Mouse (Mus musculus) kidney, embryonic 16.5 days (tissue): Measurements from ENCODE around the gene Fezf1. TPM values are rescaled to one million over a fixed set of nuclear protein-coding genes. Genes with fewer than 3 reads are reported as not detected.
A peak's percentile ranks its signal among the peaks of the same experiment; 100 is the strongest.

Experiments
- ATAC-seq: fragments of 200-750 bp; cut with Nextera tagmentation; 2 replicates; pipeline ENCODE4 v1.8.0; 2017; ENCODE audit warnings: moderate TSS enrichment; ENCODE audit not compliant: low FRiP score, low TSS enrichment
- H3K27ac ChIP-seq: fragments of 300-500 bp; sonication (generic); 2 replicates; pipeline ENCODE4 v1.5.1; 2014; ENCODE audit warnings: low read length
- H3K27me3 ChIP-seq: fragments of 300-500 bp; sonication (generic); 2 replicates; pipeline ENCODE4 v1.6.1; 2014; ENCODE audit warnings: low read length, control low read depth, mixed read lengths; ENCODE audit not compliant: insufficient read depth
- H3K36me3 ChIP-seq: fragments of 300-500 bp; sonication (generic); 2 replicates; pipeline ENCODE4 v1.6.1; 2014; ENCODE audit warnings: low read length, control low read depth, mixed read lengths; ENCODE audit not compliant: insufficient read depth
- H3K4me1 ChIP-seq: fragments of 300-500 bp; sonication (generic); 2 replicates; pipeline ENCODE4 v1.6.1; 2014; ENCODE audit warnings: low read length, control low read depth, mixed read lengths; ENCODE audit not compliant: insufficient read depth
- H3K4me2 ChIP-seq: fragments of 300-500 bp; sonication (generic); replicated peaks from 2 replicates; pipeline ENCODE4 v1.6.1; 2014; ENCODE audit warnings: low read depth, low read length
- H3K4me3 ChIP-seq: fragments of 300-500 bp; sonication (generic); 2 replicates; pipeline ENCODE4 v1.5.1; 2014; ENCODE audit warnings: mild to moderate bottlenecking, low read length
- H3K9ac ChIP-seq: fragments of 300-500 bp; sonication (generic); replicated peaks from 2 replicates; pipeline ENCODE4 v1.6.1; 2014; ENCODE audit warnings: low read length
- H3K9me3 ChIP-seq: fragments of 300-500 bp; sonication (generic); 2 replicates; pipeline ENCODE4 v1.6.1; 2016; ENCODE audit warnings: low read length, control low read depth
- WGBS: fragments of 180-500 bp; shearing (Covaris S2); extraction: QIAGEN DNeasy Blood & Tissue Kit; methylation state at CpG from one replicate; pipeline ENCODE4 v1.1.7; 2014; 5-methylcytosine and 5-hydroxymethylcytosine counted together
- polyA plus RNA-seq: library from polyadenylated mRNA; unstranded; fragments of >200 nt; fragmentation: Nextera tagmentation; extraction: Ambion mirVana; gene quantifications from 2 replicates; pipeline ENCODE4 v1.2.1, GENCODE M21; 2015

Gene Fezf1
- polyA plus RNA-seq, result not detected in 2 replicates

GRCm38 (mm10) chr6:23248313-23249052 lies at the start of gene Fezf1:
Gene Fezf1 (minus strand): TSS chr6:23248362.
- H3K27ac ChIP-seq, result no peak within 1 kb of the TSS
- H3K27me3 ChIP-seq, result peaks cover 89% of the 10 kb centered on the region
- peaks cover 19% of the 10 kb centered on the region; the same call in 1 of the 2 replicates for H3K4me1 ChIP-seq
- H3K9ac ChIP-seq, result no peak within 1 kb of the TSS
- peak within 1 kb of the TSS; percentile 62 for H3K4me2 ChIP-seq
- H3K9me3 ChIP-seq, result no peaks in the 10 kb centered on the region
- no peaks in the 10 kb centered on the region for H3K36me3 ChIP-seq
- no peak for ATAC-seq
- H3K4me3 ChIP-seq, result peak within 1 kb of the TSS; percentile 42
- under 1% methylated on average over 31 of the region's 31 CpGs for WGBS

DNA sequence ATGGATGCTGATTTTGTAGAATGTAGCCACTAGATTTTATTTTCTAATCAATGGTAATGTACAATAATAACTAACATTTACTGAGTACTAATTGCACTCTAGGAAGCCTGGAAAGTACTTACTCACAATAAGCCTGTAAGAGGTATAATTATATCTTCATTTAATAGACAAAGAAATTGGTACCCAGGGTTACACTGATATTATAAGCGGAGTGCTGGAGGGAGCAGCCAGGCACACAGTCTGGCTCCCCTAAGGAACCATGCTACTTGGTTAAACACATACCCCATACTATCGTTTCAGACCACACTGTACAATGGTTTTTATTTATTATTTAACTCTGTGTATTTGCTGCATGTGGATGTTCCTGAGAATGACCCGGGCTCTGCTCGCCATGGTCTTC lies 46.5 kb upstream of the Fezf1 start:
- Histone ChIP-seq H3K36me3 (no peaks in the 10 kb centered on the region), H3K9ac (no peak overlapping the region), H3K27ac (no peak overlapping the region), H3K4me3 (no peak overlapping the region), H3K27me3 (no peaks in the 10 kb centered on the region), H3K4me1 (no peaks in the 10 kb centered on the region), H3K9me3 (no peaks in the 10 kb centered on the region), H3K4me2 (no peak overlapping the region)
- 89% methylated on average over 4 of the region's 4 CpGs for WGBS
- no peak for ATAC-seq

- 86% methylated on average over 4 of the region's 4 CpGs for WGBS
- ATAC-seq, result no peak
- Histone ChIP-seq H3K27me3 (no peaks in the 10 kb centered on the region), H3K36me3 (no peaks in the 10 kb centered on the region), H3K9me3 (no peaks in the 10 kb centered on the region), H3K27ac (no peak overlapping the region), H3K4me2 (no peak overlapping the region), H3K4me3 (no peak overlapping the region), H3K9ac (no peak overlapping the region), H3K4me1 (no peaks in the 10 kb centered on the region)
Measured at GRCm38 (mm10) chr6:23288752-23289151, 40.6 kb upstream of the Fezf1 start.

DNA sequence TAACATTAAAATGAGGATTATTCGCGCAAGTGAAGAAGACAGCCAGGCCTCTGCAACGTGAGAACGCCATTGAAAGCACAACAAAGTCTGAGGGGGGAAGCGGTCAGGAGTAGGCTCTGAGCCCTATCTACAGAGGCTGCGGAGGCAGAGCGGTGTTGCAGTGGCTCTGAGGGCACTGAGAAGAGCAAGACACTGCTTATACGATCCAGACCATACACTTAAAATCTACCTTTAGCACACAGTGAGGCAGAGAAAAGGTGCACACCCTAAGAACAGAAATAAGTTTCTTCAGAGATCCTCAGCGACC lies 33.3 kb upstream of the Fezf1 start:
- Histone ChIP-seq H3K27ac (no peak overlapping the region), H3K36me3 (no peaks in the 10 kb centered on the region), H3K4me1 (no peaks in the 10 kb centered on the region), H3K27me3 (peaks cover 16% of the 10 kb centered on the region; the same call in 1 of the 2 replicates), H3K9ac (no peak overlapping the region), H3K4me2 (no peak overlapping the region), H3K9me3 (no peaks in the 10 kb centered on the region), H3K4me3 (no peak overlapping the region)
- ATAC-seq, result no peak
- 61% methylated on average over 9 of the region's 9 CpGs for WGBS

DNA sequence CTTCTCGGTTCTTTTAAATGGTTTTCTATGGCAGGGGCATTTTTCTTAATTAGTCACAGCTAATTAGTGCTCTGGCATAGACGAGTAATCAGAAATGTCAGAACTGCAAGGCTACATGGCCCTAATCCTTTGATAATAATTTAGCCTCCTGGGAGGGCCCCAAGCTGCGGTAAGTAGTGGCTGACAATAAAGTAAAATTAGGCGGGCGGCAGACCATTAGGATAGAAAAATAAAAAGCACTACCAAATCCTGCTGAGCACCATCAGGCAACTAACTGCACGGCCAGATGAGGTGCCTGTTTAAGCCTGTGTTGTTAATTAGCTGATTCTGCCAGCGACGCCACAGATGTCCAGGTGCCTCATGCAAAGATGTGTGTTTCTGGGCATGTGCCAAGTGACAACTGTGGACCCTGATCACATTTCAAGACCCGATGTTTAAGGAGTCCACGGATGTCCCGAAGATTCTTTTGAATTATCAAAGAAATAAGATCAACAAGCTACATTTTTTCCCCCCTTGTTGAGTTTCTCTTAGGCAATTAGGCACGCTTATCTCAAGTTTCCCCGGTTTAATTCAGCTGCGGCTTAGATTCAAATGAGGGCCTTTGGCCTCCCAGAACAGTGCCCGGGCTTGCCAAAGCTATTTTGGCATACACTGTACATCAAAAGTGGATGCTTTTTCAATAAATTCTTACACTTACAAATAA lies 32.8 kb upstream of the Fezf1 start:
- 46% methylated on average over 15 of the region's 15 CpGs for WGBS
- Histone ChIP-seq H3K4me2 (no peak overlapping the region), H3K27me3 (peaks cover 16% of the 10 kb centered on the region; the same call in 1 of the 2 replicates), H3K9me3 (no peaks in the 10 kb centered on the region), H3K4me1 (no peaks in the 10 kb centered on the region), H3K9ac (no peak overlapping the region), H3K4me3 (no peak overlapping the region), H3K27ac (no peak overlapping the region), H3K36me3 (no peaks in the 10 kb centered on the region)
- ATAC-seq, result no peak

DNA sequence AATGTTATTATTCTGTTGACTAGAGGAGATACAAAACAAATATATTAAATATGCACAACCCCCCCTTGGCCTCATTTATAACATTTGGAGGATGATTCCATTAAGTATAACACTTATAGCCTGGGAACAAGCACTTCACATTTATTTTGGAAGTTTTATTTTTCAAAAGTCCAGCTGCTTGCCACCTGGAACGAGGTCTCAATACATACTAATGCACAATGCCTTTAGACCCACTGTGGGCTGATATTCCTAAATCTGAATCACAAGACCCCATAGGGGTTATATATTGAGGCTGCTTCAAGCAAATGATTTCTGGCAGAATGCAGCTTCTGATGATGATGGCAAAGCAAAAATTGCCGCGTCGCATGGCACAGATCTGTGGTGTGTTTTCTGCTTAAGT lies 25.3 kb upstream of the Fezf1 start:
- no peaks in the 10 kb centered on the region for H3K36me3 ChIP-seq
- H3K4me1 ChIP-seq, result no peaks in the 10 kb centered on the region
- no peaks in the 10 kb centered on the region for H3K9me3 ChIP-seq
- H3K4me3 ChIP-seq, result no peak overlapping the region
- no peak overlapping the region for H3K9ac ChIP-seq
- ATAC-seq, result no peak
- 66% methylated on average over 4 of the region's 4 CpGs for WGBS
- H3K27ac ChIP-seq, result no peak overlapping the region
- no peak overlapping the region for H3K4me2 ChIP-seq
- H3K27me3 ChIP-seq, result peaks cover 52% of the 10 kb centered on the region

GRCm38 (mm10) chr6:23272979-23273378 lies 24.8 kb upstream of the Fezf1 start:
- no peak overlapping the region for H3K4me3 ChIP-seq
- no peak overlapping the region for H3K9ac ChIP-seq
- no peaks in the 10 kb centered on the region for H3K9me3 ChIP-seq
- no peaks in the 10 kb centered on the region for H3K4me1 ChIP-seq
- peaks cover 57% of the 10 kb centered on the region for H3K27me3 ChIP-seq
- H3K36me3 ChIP-seq, result no peaks in the 10 kb centered on the region
- 4% methylated on average over 11 of the region's 11 CpGs for WGBS
- no peak overlapping the region for H3K27ac ChIP-seq
- H3K4me2 ChIP-seq, result no peak overlapping the region
- ATAC-seq, result no peak

GRCm38 (mm10) chr6:23272542-23272941 lies 24.4 kb upstream of the Fezf1 start:
- no peak overlapping the region for H3K4me3 ChIP-seq
- peaks cover 61% of the 10 kb centered on the region for H3K27me3 ChIP-seq
- no peaks in the 10 kb centered on the region for H3K36me3 ChIP-seq
- no peaks in the 10 kb centered on the region for H3K9me3 ChIP-seq
- H3K9ac ChIP-seq, result no peak overlapping the region
- no peak overlapping the region for H3K4me2 ChIP-seq
- H3K4me1 ChIP-seq, result no peaks in the 10 kb centered on the region
- no peak overlapping the region for H3K27ac ChIP-seq
- no peak for ATAC-seq
- WGBS, result 22% methylated on average over 7 of the region's 7 CpGs

- H3K4me2 ChIP-seq, result no peak overlapping the region
- H3K36me3 ChIP-seq, result no peaks in the 10 kb centered on the region
- no peak overlapping the region for H3K4me3 ChIP-seq
- no peak for ATAC-seq
- peaks cover 79% of the 10 kb centered on the region for H3K27me3 ChIP-seq
- H3K4me1 ChIP-seq, result no peaks in the 10 kb centered on the region
- H3K9me3 ChIP-seq, result no peaks in the 10 kb centered on the region
- H3K9ac ChIP-seq, result no peak overlapping the region
- H3K27ac ChIP-seq, result no peak overlapping the region
- under 1% methylated on average over 9 of the region's 9 CpGs for WGBS
Measured at GRCm38 (mm10) chr6:23260738-23261050, 12.5 kb upstream of the Fezf1 start.

GRCm38 (mm10) chr6:23260016-23260737 lies 12.0 kb upstream of the Fezf1 start:
- H3K36me3 ChIP-seq, result no peaks in the 10 kb centered on the region
- no peak overlapping the region for H3K27ac ChIP-seq
- peak; percentile 42; the same call in 1 of the 2 replicates for ATAC-seq
- 3% methylated on average over 36 of the region's 36 CpGs for WGBS
- no peaks in the 10 kb centered on the region for H3K9me3 ChIP-seq
- H3K9ac ChIP-seq, result no peak overlapping the region
- 0 out of 2 replicates have a peak overlapping the region, but pooled peaks have one; percentile 5 for H3K4me3 ChIP-seq
- H3K4me1 ChIP-seq, result no peaks in the 10 kb centered on the region
- H3K4me2 ChIP-seq, result no peak overlapping the region
- peaks cover 82% of the 10 kb centered on the region for H3K27me3 ChIP-seq
